32 mouse cellular contexts compared by ENCODE assay signal in the genomic region with DNA sequence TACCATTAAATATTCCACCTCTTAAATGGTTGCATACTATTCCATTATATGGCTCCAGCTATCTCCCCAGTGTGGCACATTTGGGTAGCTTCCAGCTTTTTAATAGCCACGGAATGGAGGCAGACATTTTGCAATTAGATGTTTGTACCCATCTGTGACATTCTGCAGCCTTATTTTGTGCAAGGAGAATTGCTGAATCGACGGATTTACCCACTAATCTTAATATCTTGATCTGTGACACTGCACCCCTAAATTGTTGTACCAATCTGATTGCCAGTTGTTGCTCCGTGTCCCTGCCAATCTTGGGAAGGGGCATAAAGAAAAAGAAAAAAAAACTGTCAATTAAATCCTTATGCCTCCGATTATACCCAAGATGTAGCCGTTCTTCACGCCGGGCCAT. TPM values are rescaled to one million over a fixed set of nuclear protein-coding genes. Genes with fewer than 3 reads are reported as not detected.
A peak's percentile ranks its signal among the peaks of the same experiment; 100 is the strongest.
DNase-seq lines count a peak whose midpoint lies in the region; ATAC-seq and TF ChIP-seq lines count a peak whose summit lies in the region.
"Had no signal": no experiment of that assay in that cellular context is flagged by ENCODE, and none has a peak within 500 bp of the region (broad histone marks: within the 10 kb centered on the region; RNA-seq: fewer than 3 reads in every experiment).

No protein-coding gene starts in this region.

- H3K27ac ChIP-seq in heart, embryonic 12.5 days (ENCODE audit: poor library complexity, severe bottlenecking), result peak overlapping the region; percentile 88
- peak overlapping the region; percentile 91 for H3K27ac ChIP-seq in heart, embryonic 15.5 days
- H3K27ac ChIP-seq in lung, embryonic 16.5 days (ENCODE audit: low read length), result peak overlapping the region; percentile 27; the same call in 1 of the 2 replicates
- no peak overlapping the region for H3K27ac ChIP-seq in MEL (ENCODE audit: control insufficient read depth, low read depth, low read length)
- H3K27ac ChIP-seq: embryonic facial prominence, embryonic 10.5 days; embryonic facial prominence, embryonic 13.5 days; forebrain, embryonic 10.5 days; forebrain, embryonic 13.5 days; hindbrain, embryonic 10.5 days; hindbrain, embryonic 13.5 days; intestine, embryonic 15.5 days had no signal

- 94% methylated on average over 8 of the region's 8 CpGs for WGBS in heart, embryonic 12.5 days
- 91% methylated on average over 8 of the region's 8 CpGs for WGBS in heart, embryonic 15.5 days
- WGBS in lung, embryonic 16.5 days, result 77% methylated on average over 8 of the region's 8 CpGs

- H3K9me3 ChIP-seq in heart, embryonic 12.5 days (replicated peaks), result no peaks in the 10 kb centered on the region
- no peaks in the 10 kb centered on the region for H3K9me3 ChIP-seq in heart, embryonic 15.5 days (replicated peaks)
- H3K9me3 ChIP-seq in lung, embryonic 16.5 days (ENCODE audit: control insufficient read depth, low read length), result no peaks in the 10 kb centered on the region
- H3K9me3 ChIP-seq in MEL (replicated peaks; ENCODE audit: insufficient read depth, low read length), result no peaks in the 10 kb centered on the region
- H3K9me3 ChIP-seq: embryonic facial prominence, embryonic 10.5 days; embryonic facial prominence, embryonic 13.5 days; forebrain, embryonic 10.5 days; forebrain, embryonic 13.5 days; G1E; hindbrain, embryonic 10.5 days; hindbrain, embryonic 13.5 days; intestine, embryonic 15.5 days had no signal

- ATAC-seq in heart, embryonic 12.5 days (ENCODE audit: insufficient number of reproducible peaks, low FRiP score), result no peak
- ATAC-seq in heart, embryonic 15.5 days (replicated peaks; ENCODE audit: insufficient number of reproducible peaks, insufficient read depth, low FRiP score, low read depth), result no peak
- no peak for ATAC-seq in lung, embryonic 16.5 days (ENCODE audit: low read depth)
- no peak for ATAC-seq in erythroid progenitor cell, adult 5-6 weeks (replicated peaks; ENCODE audit: low FRiP score, poor library complexity, severe bottlenecking)
- ATAC-seq: CD4-positive, CD25-positive, alpha-beta regulatory T cell, adult 4 months; forebrain, embryonic 13.5 days; hindbrain, embryonic 16.5 days had no signal

- no peak for TF ChIP-seq POLR2A in MEL (IDR thresholded peaks at IDR 0.05; ENCODE audit: control insufficient read depth in 1 of 2, insufficient read depth in 1 of 2, low read depth in 1 of 2, low read length in 2 of 2, poor library complexity in 1 of 2)

- H3K9ac ChIP-seq in heart, embryonic 12.5 days, result no peak overlapping the region
- H3K9ac ChIP-seq in heart, embryonic 15.5 days, result 0 out of 2 replicates have a peak overlapping the region, but pooled peaks have one; percentile 41
- no peak overlapping the region for H3K9ac ChIP-seq in lung, embryonic 16.5 days (ENCODE audit: low read length)
- no peak overlapping the region for H3K9ac ChIP-seq in MEL (ENCODE audit: control insufficient read depth, low read depth, low read length, poor library complexity, severe bottlenecking)
- H3K9ac ChIP-seq: embryonic facial prominence, embryonic 13.5 days; forebrain, embryonic 13.5 days; hindbrain, embryonic 13.5 days; intestine, embryonic 15.5 days had no signal

- H3K79me2 ChIP-seq in MEL (ENCODE audit: control insufficient read depth, insufficient read depth, low read length, poor library complexity), result no peaks in the 10 kb centered on the region

- H3K36me3 ChIP-seq in heart, embryonic 12.5 days, result no peaks in the 10 kb centered on the region
- no peaks in the 10 kb centered on the region for H3K36me3 ChIP-seq in heart, embryonic 15.5 days
- H3K36me3 ChIP-seq in lung, embryonic 16.5 days (ENCODE audit: control insufficient read depth, insufficient read depth, low read length), result no peaks in the 10 kb centered on the region
- peaks cover 0 to 3% of the 10 kb centered on the region in 2 experiments; a peak in 2 of 4 replicates for H3K36me3 ChIP-seq in MEL (ENCODE audit: control insufficient read depth in 1 of 2, insufficient read depth in 2 of 2, low read length in 2 of 2)
- H3K36me3 ChIP-seq: embryonic facial prominence, embryonic 10.5 days; embryonic facial prominence, embryonic 13.5 days; hindbrain, embryonic 10.5 days; hindbrain, embryonic 13.5 days; intestine, embryonic 15.5 days had no signal

- no peak for TF ChIP-seq RAD21 in MEL (IDR thresholded peaks at IDR 0.05; ENCODE audit: low read depth, low read length)

- H3K4me1 ChIP-seq in heart, embryonic 12.5 days (replicated peaks), result peaks cover 23% of the 10 kb centered on the region
- H3K4me1 ChIP-seq in heart, embryonic 15.5 days (replicated peaks), result peaks cover 17% of the 10 kb centered on the region
- H3K4me1 ChIP-seq in lung, embryonic 16.5 days (replicated peaks; ENCODE audit: control insufficient read depth, insufficient read depth, low read length), result peaks cover 33% of the 10 kb centered on the region
- H3K4me1 ChIP-seq in MEL (ENCODE audit: control insufficient read depth in 1 of 2, insufficient read depth in 2 of 2, low read length in 2 of 2), result peaks cover 0 to 3% of the 10 kb centered on the region in 2 experiments; a peak in 1 of 4 replicates

- TF ChIP-seq EP300 in MEL (IDR thresholded peaks at IDR 0.05; ENCODE audit: low read depth in 1 of 2, low read length in 2 of 2), result no peak

- 0 out of 2 replicates have a peak, but pooled peaks cover 3% of the 10 kb centered on the region for H3K27me3 ChIP-seq in heart, embryonic 12.5 days (replicated peaks)
- H3K27me3 ChIP-seq in heart, embryonic 15.5 days, result no peaks in the 10 kb centered on the region
- no peaks in the 10 kb centered on the region for H3K27me3 ChIP-seq in lung, embryonic 16.5 days (ENCODE audit: control insufficient read depth, insufficient read depth, low read depth, low read length)
- no peaks in the 10 kb centered on the region for H3K27me3 ChIP-seq in MEL (ENCODE audit: control insufficient read depth in 1 of 2, insufficient read depth in 2 of 2, low read length in 2 of 2)
- H3K27me3 ChIP-seq: embryonic facial prominence, embryonic 13.5 days; intestine, embryonic 15.5 days had no signal

- no peak for DNase-seq in heart, adult 8-10 months (ENCODE audit: low spot score)
- DNase-seq in heart, postnatal 36 days, result no peak
- DNase-seq in lung, postnatal 36 days, result no peak
- DNase-seq in MEL (ENCODE audit: low read depth, low spot score), result no peak
- DNase-seq: adrenal gland, adult 2 months; adrenal gland, postnatal 14 days; cerebellum, postnatal 36 days; embryo, embryonic 11 days; kidney, adult 11 months; kidney, adult 8-10 months had no signal

- intact Hi-C loops in heart, postnatal 36 days (cut with DNase I), result no loop called here

- H3K4me2 ChIP-seq in heart, embryonic 12.5 days, result no peak overlapping the region
- H3K4me2 ChIP-seq in heart, embryonic 15.5 days, result no peak overlapping the region
- no peak overlapping the region for H3K4me2 ChIP-seq in lung, embryonic 16.5 days (ENCODE audit: low read depth, low read length)
- H3K4me2 ChIP-seq: forebrain, embryonic 13.5 days; hindbrain, embryonic 13.5 days had no signal

- TF ChIP-seq CTCF in MEL (IDR thresholded peaks at IDR 0.05 in 2 of 3, conservative IDR thresholded peaks at IDR 0.05 in 1 of 3; ENCODE audit: control insufficient read depth in 1 of 3, insufficient read depth in 1 of 3, low read depth in 2 of 3, low read length in 3 of 3, poor library complexity in 1 of 3, severe bottlenecking in 1 of 3), result no peak

- H3K4me3 ChIP-seq in heart, embryonic 12.5 days, result no peak overlapping the region
- H3K4me3 ChIP-seq in heart, embryonic 15.5 days, result no peak overlapping the region
- no peak overlapping the region for H3K4me3 ChIP-seq in lung, embryonic 16.5 days (ENCODE audit: low read length)
- no peak overlapping the region for H3K4me3 ChIP-seq in MEL (ENCODE audit: control insufficient read depth in 1 of 2, insufficient read depth in 1 of 2, low read depth in 2 of 2, low read length in 2 of 2)
- H3K4me3 ChIP-seq: embryonic facial prominence, embryonic 10.5 days; embryonic facial prominence, embryonic 13.5 days; erythroblast, embryonic 14.5 days; forebrain, embryonic 10.5 days; forebrain, embryonic 13.5 days; hindbrain, embryonic 10.5 days; hindbrain, embryonic 13.5 days; intestine, embryonic 15.5 days had no signal

TF ChIP-seq in MEL, 35 proteins besides CTCF, POLR2A, EP300 and RAD21:
- TF ChIP-seq MAFK (IDR thresholded peaks at IDR 0.05; ENCODE audit: borderline replicate concordance, low read depth, low read length) (peak; percentile 64), POLR2AphosphoS2 (IDR thresholded peaks at IDR 0.05; ENCODE audit: low read length) (no peak), UBTF (IDR thresholded peaks at IDR 0.05; ENCODE audit: borderline replicate concordance, insufficient read depth, low read depth, low read length) (no peak)
TF ChIP-seq in MEL: peak in this region for 1.

RNA-seq across cellular contexts. Expression of a gene that starts 15.8 kb away (rescaled TPM):
- polyA plus RNA-seq in heart, embryonic 12.5 days (2016; fragmentation: Nextera tagmentation; extraction: Ambion mirVana), result 10.4 and 11.4 TPM in 2 replicates
- 1 to 10 TPM; 3.8 to 6.4 (median 5.2) TPM for total RNA-seq in heart, adult 8-10 months (2022)
- 10.9 and 12.0 TPM in 2 replicates for polyA plus RNA-seq in heart, embryonic 15.5 days (2015; fragmentation: Nextera tagmentation; extraction: Ambion mirVana)
- total RNA-seq in heart, postnatal 36 days (2021), result 1 to 10 TPM; 4.6 to 4.8 TPM
- 19.2 and 20.2 TPM in 2 replicates for polyA plus RNA-seq in lung, embryonic 16.5 days (2015; fragmentation: Nextera tagmentation; extraction: Ambion mirVana)
- total RNA-seq in MEL (2012; rRNA removed), result 7.6 and 8.5 TPM in 2 replicates
- 10 to 100 TPM; 12.2 to 61.8 TPM for polyA plus RNA-seq in MEL (2012; ENCODE audit: insufficient read depth in 1 of 2, insufficient read length in 2 of 2, low read depth in 1 of 2, low replicate concordance in 2 of 2, missing spikeins in 1 of 2)
- 3.2 and 3.8 TPM in 2 replicates for total RNA-seq in erythroid progenitor cell, adult 5-6 weeks (2015; ENCODE audit: low replicate concordance)
- total RNA-seq in erythroid progenitor cell, adult 5-6 weeks (2017; ENCODE audit: low replicate concordance), result 3.9 and 11.2 TPM in 2 replicates

RNA-seq across cellular contexts. Expression of a gene that starts 37.4 kb away (rescaled TPM):
- not detected in 2 replicates for polyA plus RNA-seq in heart, embryonic 12.5 days (2016; fragmentation: Nextera tagmentation; extraction: Ambion mirVana)
- total RNA-seq in heart, adult 8-10 months (2022), result not detected
- polyA plus RNA-seq in heart, embryonic 15.5 days (2015; fragmentation: Nextera tagmentation; extraction: Ambion mirVana), result not detected in 2 replicates
- under 1 TPM in 1 of 2 experiments, not detected in 1; 0.75 TPM for total RNA-seq in heart, postnatal 36 days (2021)
- polyA plus RNA-seq in lung, embryonic 16.5 days (2015; fragmentation: Nextera tagmentation; extraction: Ambion mirVana), result 0.38 and 0.92 TPM in 2 replicates
- not detected in 2 replicates for total RNA-seq in MEL (2012; rRNA removed)
- polyA plus RNA-seq in MEL (2012; ENCODE audit: insufficient read depth in 1 of 2, insufficient read length in 2 of 2, low read depth in 1 of 2, low replicate concordance in 2 of 2, missing spikeins in 1 of 2), result not detected
- total RNA-seq in erythroid progenitor cell, adult 5-6 weeks (2015; ENCODE audit: low replicate concordance), result not detected in 2 replicates
- not detected in 2 replicates for total RNA-seq in erythroid progenitor cell, adult 5-6 weeks (2017; ENCODE audit: low replicate concordance)
- total RNA-seq: adrenal gland, adult 2 months; adrenal gland, postnatal 14 days; G1E; gastrocnemius, adult 8-10 months; heart, postnatal 14 days had no signal
- polyA plus RNA-seq: adrenal gland, adult 2 months; brain, embryonic 14.5 days; C2C12; CD4-positive, CD25-positive, alpha-beta regulatory T cell, adult 4 months; cortical plate, adult 2 months; embryonic facial prominence, embryonic 10.5 days; embryonic facial prominence, embryonic 13.5 days; erythroblast, embryonic 14.5 days; forebrain, embryonic 10.5 days; forebrain, embryonic 13.5 days; forebrain, embryonic 16.5 days; G1E; gonadal fat pad, adult 2 months; hindbrain, embryonic 10.5 days; hindbrain, embryonic 13.5 days; intestine, embryonic 15.5 days had no signal
